Mouse (Mus musculus) effector memory CD4-positive, alpha-beta T cell, adult 7 months (primary cell): ENCODE measurements around the gene AB124611. TPM values are rescaled to one million over a fixed set of nuclear protein-coding genes. Genes with fewer than 3 reads are reported as not detected.

Source experiments
- polyA plus RNA-seq: library from polyadenylated mRNA; unstranded; fragments of 100-300 nt; shearing (Covaris generic); gene quantifications from one replicate; pipeline ENCODE4 v1.2.1, GENCODE M21; 2017

AB124611 gene
- polyA plus RNA-seq, result 46.1 TPM

GRCm38 (mm10) chr9:21525937-21526633, at the start of gene AB124611:
Gene AB124611 (plus strand): TSS chr9:21526176.

DNA sequence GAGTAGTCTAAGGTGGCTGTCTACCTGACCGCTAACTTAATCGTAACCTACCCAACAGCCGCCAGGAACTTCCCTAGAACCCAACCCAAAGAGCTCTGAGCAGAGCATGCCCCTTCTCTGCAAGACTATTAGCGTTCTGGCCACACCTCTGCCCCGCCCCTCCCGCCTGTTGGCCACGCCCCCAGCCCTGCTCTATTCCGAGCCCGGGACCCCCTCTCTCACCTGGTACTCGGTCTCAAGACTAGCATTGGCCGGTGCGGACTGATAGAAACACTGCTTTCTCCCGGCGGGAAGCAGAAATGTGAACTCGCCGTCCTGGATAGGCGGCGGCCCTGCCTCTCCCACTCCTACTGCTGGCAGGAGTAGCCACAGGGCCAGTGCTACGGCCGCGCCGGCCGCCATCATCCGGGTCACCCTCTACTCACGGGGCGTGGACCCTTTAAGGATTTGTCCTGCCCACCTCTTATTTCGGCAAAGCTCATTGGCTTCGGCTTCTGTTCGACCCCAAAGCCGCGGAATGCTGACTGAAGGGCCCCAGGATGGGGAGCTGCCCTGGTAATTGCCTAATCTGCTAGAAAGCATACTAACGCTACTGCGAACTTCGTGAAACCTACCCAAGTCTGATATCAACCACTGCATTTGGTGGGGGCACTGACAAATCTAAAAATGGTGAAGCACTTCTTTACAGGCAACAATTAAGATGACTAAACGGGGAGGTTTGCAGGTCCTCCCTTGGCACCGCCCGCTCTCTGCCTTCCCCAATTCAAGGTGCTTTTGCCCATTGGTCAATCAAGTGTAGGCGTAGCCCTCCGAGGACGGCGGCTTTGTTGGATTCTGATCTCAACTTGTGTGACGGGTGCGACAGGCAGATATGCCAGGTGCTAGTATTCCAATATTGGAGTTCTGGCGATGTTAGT, 15.9 kb upstream of the AB124611 start, which contains the start of gene Tmed1:
Gene Tmed1, minus strand, starts transcription at position 481 of the 917 bp plus-strand sequence.

DNA sequence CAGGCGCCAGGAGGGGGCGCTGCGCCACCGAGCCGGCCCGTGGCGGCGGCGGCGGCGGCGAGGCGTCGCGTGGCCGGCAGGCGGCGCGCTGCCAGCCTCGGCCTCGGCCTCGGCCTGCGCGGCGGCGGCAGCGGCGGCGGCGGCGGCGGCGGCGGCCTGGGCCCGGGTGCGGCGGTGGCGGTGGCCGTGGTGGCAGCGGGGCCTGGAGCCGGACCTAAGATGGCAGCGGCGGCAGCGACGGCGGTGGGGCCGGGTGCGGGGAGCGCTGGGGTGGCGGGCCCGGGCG, 20.8 kb downstream of the AB124611 start, which contains the start of gene Carm1:
Gene Carm1, plus strand, starts transcription at position 106 of the 286 bp plus-strand sequence.

GRCm38 (mm10) chr9:21592703-21593121, 66.7 kb downstream of the AB124611 start, which contains the start of the genes Timm29 and Yipf2:
Gene Timm29 (plus strand): TSS chr9:21592722.
Gene Yipf2 (minus strand): TSS chr9:21592828.

Other genes starting within 250 kb of the AB124611 start
- 30.7 TPM for gene Kri1, start 238.2 kb upstream of the AB124611 start, polyA plus RNA-seq
- 70.0 TPM for gene Cdkn2d, start 234.8 kb upstream of the AB124611 start, polyA plus RNA-seq
- 2.1 TPM for gene Ap1m2, start 213.8 kb upstream of the AB124611 start, polyA plus RNA-seq
- 261 TPM for gene Slc44a2, start 205.5 kb upstream of the AB124611 start, polyA plus RNA-seq
- 51.0 TPM for gene Ilf3, start 158.3 kb upstream of the AB124611 start, polyA plus RNA-seq
- gene Qtrt1, start 114.3 kb upstream of the AB124611 start, polyA plus RNA-seq, result 54.3 TPM
- gene Dnm2, start 101.3 kb upstream of the AB124611 start, polyA plus RNA-seq, result 261 TPM
- gene Tmed1, start 15.9 kb upstream of the AB124611 start, polyA plus RNA-seq, result 7.8 TPM
- gene Carm1, start 20.7 kb downstream of the AB124611 start, polyA plus RNA-seq, result 38.3 TPM
- 15.9 TPM for gene Timm29, start 66.5 kb downstream of the AB124611 start, polyA plus RNA-seq
- 14.0 TPM for gene Yipf2, start 66.7 kb downstream of the AB124611 start, polyA plus RNA-seq
- 51.4 TPM for gene Smarca4, start 90.0 kb downstream of the AB124611 start, polyA plus RNA-seq
- 31.9 TPM for gene Ldlr, start 197.3 kb downstream of the AB124611 start, polyA plus RNA-seq
- gene Spc24, start 234.1 kb downstream of the AB124611 start, polyA plus RNA-seq, result 1.4 TPM